Mouse (Mus musculus) cortical plate, adult 2 months (tissue): ENCODE results near the gene A030014E15Rik. TPM values are rescaled to one million over a fixed set of nuclear protein-coding genes. Genes with fewer than 3 reads are reported as not detected.
A peak's percentile ranks its signal among the peaks of the same experiment; 100 is the strongest.
"Not testable (repeated sequence)": the region's sequence is repeated elsewhere in the genome, so short reads cannot be mapped to it uniquely, and the experiment has no call there.

Experiments
- H3K27ac ChIP-seq: fragments of 200-500 bp; 2 replicates; pipeline ENCODE4 v1.5.1; 2012; ENCODE audit warnings: low read length, control low read depth, inconsistent platforms; ENCODE audit not compliant: insufficient read depth
- H3K4me1 ChIP-seq: fragments of 200-500 bp; 2 replicates; pipeline ENCODE4 v1.6.1; 2011; ENCODE audit warnings: low read length; ENCODE audit not compliant: control insufficient read depth, insufficient read depth
- H3K4me3 ChIP-seq: fragments of 200-500 bp; 2 replicates; pipeline ENCODE4 v1.5.1; 2011; ENCODE audit warnings: mild to moderate bottlenecking, low read length, control low read depth; ENCODE audit not compliant: insufficient read depth
- CTCF ChIP-seq: fragments of 200-500 bp; IDR thresholded peaks from 2 replicates; pipeline ENCODE4 v1.5.1; 2011; ENCODE audit warnings: mild to moderate bottlenecking, control low read depth, low read length; ENCODE audit not compliant: insufficient read depth; ENCODE audit errors: extremely low read depth
- POLR2A ChIP-seq: fragments of 200-500 bp; IDR thresholded peaks from 2 replicates; pipeline ENCODE4 v1.6.1; 2011; ENCODE audit warnings: mild to moderate bottlenecking, low read length, control low read depth; ENCODE audit not compliant: insufficient read depth; ENCODE audit errors: extremely low read depth
- polyA plus RNA-seq: library from polyadenylated mRNA; depleted of rRNA; stranded (reverse); fragments of >200 nt; gene quantifications from 2 replicates; pipeline ENCODE4 v1.2.3, GENCODE M21; 2012

A030014E15Rik gene
- polyA plus RNA-seq, 1 experiment, result not detected

DNA sequence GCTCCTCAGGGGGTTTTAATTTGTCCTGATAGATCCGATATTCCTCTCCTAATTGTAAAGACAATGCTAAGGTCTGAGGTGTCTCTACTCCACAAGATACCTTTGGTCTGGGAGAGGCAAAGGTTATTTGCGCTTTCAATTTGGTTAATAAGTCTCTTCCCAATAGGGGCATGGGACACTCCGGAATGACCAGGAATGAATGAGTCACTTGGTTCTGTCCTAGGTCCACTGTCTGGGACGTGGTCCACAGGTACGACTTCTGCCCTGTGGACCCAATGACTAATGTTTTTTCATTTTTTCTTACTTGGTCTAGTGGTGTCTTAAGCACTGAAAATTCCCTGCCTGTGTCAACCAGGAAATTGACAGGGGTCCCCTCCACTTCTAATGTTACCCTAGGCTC, 13.9 kb downstream of the A030014E15Rik start:
- TF ChIP-seq CTCF (no peak), POLR2A (no peak)

DNA sequence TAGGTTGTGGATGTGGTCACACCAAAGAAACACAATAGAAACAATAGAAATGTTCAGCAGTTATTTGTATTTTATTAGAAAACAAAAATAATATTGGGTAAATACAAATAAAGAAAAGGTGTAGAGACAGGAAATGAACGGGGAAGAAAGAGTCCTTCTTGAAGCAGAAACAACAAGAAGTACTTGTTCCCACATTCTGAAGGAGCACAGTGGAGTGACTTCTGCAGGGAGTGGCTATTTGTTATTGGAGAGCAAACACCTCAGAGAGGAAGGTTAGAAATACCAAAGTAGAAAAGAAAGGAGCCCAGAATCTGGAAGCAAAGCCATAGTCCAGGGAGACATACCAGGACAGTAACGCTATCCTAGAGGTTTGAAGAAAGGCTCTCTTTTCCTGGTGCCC, 17.8 kb downstream of the A030014E15Rik start:
- not testable (repeated sequence) for H3K4me1 ChIP-seq, H3K27ac ChIP-seq, H3K4me3 ChIP-seq

More for the DNA sequence above, 13.9 kb downstream of the A030014E15Rik start:
- Histone ChIP-seq H3K27ac (no peak overlapping the region), H3K4me1 (no peaks in the 10 kb centered on the region), H3K4me3 (no peak overlapping the region)

DNA sequence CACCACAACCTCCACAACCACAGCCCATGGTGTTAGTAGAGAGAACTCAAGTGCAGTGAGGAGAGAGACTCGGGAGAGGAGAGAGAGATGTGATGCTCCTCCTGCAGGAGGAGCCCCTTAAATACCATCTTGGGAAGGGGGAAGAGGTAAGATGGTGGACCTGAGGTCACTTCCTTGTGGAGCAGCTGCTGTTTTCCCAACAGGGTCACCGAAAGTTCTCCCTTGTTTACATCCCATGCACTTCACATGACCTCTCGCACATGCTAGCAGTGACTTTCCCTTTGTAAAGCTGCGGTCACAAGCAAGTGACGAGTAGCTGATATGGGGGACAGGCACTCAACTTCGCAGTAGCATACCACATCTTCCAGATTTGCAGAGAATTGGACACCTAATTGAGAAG, 18.6 kb downstream of the A030014E15Rik start, which contains the start of gene A030003K21Rik:
TSS of gene A030003K21Rik (minus strand) at position 94 of the 400 bp plus-strand sequence.
- not testable (repeated sequence) for H3K4me1 ChIP-seq, H3K27ac ChIP-seq, H3K4me3 ChIP-seq

DNA sequence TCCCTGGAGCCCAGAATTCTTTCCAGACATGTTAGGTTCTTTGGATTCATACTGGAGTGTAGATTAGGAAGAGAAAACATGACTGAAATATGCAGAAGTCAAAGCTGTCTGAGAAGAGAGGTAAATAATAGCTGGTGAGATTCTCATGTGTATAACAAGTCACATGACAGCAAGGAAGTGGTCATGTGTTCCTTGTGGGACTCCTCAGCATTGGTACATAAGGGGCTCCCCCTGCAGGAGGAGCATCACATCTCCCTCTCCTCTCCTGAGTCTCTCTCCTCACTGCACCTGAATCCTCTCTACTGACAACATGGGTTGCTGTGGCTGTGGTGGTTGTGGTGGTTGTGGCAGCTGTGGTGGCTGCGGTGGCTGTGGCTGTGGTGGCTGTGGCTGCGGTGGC, 21.3 kb downstream of the A030014E15Rik start:
- H3K27ac ChIP-seq, H3K4me1 ChIP-seq, H3K4me3 ChIP-seq: not testable (repeated sequence)

DNA sequence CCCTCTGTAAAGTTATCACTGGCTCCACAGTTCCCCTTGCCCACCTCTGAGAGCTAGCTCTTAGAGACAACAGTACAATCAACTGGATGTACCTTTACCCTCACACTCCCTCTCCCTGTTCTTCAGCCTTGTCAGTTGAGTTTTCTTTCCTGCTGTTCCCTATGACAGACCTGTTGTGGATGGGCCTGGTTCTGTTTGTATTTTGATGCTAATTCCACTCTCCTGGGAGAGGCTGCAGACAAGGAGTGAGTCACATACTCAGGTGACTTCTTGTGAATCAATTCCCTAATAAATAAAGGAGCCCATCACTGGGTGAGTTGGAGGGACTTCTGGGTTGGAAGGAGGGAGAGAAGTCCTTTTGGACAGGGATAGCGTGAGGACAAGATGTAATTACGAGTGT, 23.9 kb downstream of the A030014E15Rik start:
- H3K27ac ChIP-seq, result no peak overlapping the region
- TF ChIP-seq CTCF (no peak), POLR2A (no peak)

DNA sequence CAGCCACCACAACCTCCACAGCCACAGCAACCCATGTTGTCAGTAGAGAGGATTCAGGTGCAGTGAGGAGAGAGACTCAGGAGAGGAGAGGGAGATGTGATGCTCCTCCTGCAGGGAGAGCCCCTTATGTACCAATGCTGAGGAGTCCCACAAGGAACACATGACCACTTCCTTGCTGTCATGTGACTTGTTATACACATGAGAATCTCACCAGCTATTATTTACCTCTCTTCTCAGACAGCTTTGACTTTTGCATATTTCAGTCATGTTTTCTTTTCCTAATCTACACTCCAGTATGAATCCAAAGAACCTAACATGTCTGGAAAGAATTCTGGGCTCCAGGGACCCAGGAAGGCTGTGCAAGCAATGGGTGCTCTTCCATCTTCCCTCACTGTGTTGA, 31.2 kb downstream of the A030014E15Rik start, which contains the start of gene Gm7544:
TSS of gene Gm7544 (minus strand) at position 101 of the 400 bp plus-strand sequence.
- not testable (repeated sequence) for H3K4me3 ChIP-seq, H3K4me1 ChIP-seq, H3K27ac ChIP-seq

More for the DNA sequence above, 23.9 kb downstream of the A030014E15Rik start:
- Histone ChIP-seq H3K4me1 (no peaks in the 10 kb centered on the region), H3K4me3 (no peak overlapping the region)

DNA sequence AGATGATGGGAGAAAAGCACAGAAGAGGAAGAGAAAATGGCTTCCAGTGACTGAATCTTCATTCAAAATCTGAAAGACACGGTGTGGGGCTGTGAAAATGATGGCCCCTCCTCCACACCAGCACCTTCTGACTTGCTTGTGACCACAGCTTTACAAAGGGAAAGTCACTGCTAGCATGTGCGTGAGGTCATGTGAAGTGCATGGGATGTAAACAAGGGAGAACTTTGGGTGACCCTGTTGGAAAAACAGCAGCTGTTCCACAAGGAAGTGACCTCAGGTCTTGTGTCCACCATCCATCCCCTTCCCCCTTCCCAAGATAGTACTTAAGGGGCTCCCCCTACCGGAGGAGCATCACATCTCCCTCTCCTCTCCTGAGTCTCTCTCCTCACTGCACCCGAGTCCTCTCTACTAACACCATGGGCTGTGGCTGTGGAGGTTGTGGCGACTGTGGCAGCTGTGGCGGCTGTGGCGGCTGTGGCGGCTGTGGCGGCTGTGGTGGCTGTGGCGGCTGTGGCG, 35.2 kb downstream of the A030014E15Rik start, which contains the start of gene Gm47955:
TSS of gene Gm47955 (plus strand) at position 417 of the 516 bp plus-strand sequence.
- no peak within 1 kb of the TSS for H3K27ac ChIP-seq
- H3K4me3 ChIP-seq, result no peak within 1 kb of the TSS
- H3K4me1 ChIP-seq, result no peaks in the 10 kb centered on the region
- TF ChIP-seq POLR2A, result no peak
- no peak for TF ChIP-seq CTCF

DNA sequence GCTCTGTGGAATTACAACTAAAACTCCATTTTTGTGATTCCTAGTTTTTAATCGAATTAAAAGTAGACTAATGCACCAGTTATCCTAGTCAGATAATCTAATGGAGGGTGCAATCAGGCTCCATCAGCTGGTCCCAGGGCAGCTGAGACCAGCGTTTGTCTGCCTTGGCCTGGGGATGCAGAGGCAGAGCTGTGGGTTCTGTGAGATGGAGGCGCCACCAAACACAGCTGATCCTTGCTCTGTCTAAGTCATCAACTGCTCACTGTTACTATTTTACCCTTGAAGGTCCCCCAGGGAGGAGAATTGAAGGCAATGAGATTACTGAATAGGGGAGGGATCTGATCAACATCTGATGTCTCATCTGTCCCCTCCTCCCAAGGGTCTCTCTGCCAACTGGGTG, 41.7 kb downstream of the A030014E15Rik start:
- no peaks in the 10 kb centered on the region for H3K4me1 ChIP-seq
- H3K27ac ChIP-seq, result no peak overlapping the region
- TF ChIP-seq CTCF (no peak), POLR2A (no peak)
- H3K4me3 ChIP-seq, result no peak overlapping the region

DNA sequence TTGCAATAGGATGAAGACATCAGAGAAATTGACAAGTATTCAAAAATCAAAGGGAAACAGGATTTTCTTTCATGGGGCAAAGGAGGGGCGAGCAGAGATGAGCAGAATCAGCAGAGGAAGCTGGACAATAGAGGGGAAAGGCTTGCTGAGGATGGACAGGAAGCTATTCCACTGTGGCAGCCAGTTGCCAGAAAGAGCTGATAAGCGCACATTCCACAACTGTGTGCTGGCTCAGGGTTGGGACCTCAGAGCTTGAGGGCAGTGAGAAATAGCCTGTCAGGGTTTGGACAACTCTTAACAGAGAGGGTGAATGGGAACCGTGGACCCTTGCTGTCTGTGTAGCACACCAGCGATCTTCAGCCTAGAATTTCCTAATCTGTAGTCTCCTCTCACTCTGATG, 47.3 kb downstream of the A030014E15Rik start:
- H3K4me1 ChIP-seq, result no peaks in the 10 kb centered on the region
- no peak overlapping the region for H3K27ac ChIP-seq
- TF ChIP-seq POLR2A (no peak), CTCF (no peak)
- no peak overlapping the region for H3K4me3 ChIP-seq

DNA sequence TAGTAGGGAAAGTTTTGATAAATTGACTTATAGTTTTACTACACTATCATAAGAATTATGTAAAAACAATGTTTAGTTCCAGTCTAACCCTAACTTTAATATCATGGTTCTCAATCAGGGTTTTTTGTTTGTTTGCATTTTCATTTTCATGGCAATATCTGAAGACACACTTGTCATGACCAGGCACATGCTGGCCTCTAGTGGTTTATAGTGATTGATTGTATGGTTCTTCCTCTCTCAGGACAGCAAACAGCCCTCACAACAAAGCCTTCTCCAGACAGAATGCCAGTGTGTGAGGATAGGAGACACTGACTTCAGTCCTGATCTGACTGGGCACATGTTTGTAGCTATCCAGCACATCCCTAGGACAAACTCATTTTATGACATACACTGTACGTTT, 48.5 kb downstream of the A030014E15Rik start:
- Histone ChIP-seq H3K4me3 (no peak overlapping the region), H3K27ac (peak overlapping the region; percentile 14; the same call in 1 of the 2 replicates), H3K4me1 (no peaks in the 10 kb centered on the region)
- TF ChIP-seq CTCF, result no peak
- no peak for TF ChIP-seq POLR2A

DNA sequence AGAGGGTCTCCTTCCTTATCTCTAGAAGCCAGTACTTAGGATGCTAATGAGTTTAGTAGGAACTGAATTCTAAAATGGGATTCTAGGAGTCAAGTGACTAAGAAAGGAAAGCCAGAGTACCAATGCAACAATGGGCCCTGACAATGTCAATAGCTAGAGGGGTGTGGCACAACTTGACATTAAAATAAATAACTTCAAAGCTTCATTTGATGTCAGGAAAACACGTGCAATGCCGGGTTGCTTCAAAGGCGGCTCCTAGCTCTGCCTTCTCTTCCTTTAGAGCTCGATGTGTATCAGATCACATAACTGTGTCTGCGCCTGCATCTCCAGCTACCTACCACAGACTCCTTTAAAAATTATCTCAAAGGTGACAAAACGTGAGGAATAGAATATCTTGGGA, 49.2 kb downstream of the A030014E15Rik start:
- peak overlapping the region; percentile 90 for H3K27ac ChIP-seq
- no peak for TF ChIP-seq POLR2A
- no peak for TF ChIP-seq CTCF

More for the DNA sequence above, 49.2 kb downstream of the A030014E15Rik start:
- H3K4me1 ChIP-seq, result no peaks in the 10 kb centered on the region
- no peak overlapping the region for H3K4me3 ChIP-seq
